Mouse (Mus musculus) hindbrain, embryonic 16.5 days (tissue): ENCODE results near the gene Kcnq5. TPM values are rescaled to one million over a fixed set of nuclear protein-coding genes. Genes with fewer than 3 reads are reported as not detected.

ENCODE experiments used
- ATAC-seq: fragments of 200-750 bp; cut with Nextera tagmentation; 2 replicates; pipeline ENCODE4 v1.8.0; 2017; ENCODE audit warnings: moderate TSS enrichment, moderate library complexity
- H3K27ac ChIP-seq: fragments of 300-500 bp; sonication (generic); 2 replicates; pipeline ENCODE4 v1.5.1; 2014; ENCODE audit warnings: low read depth, mild to moderate bottlenecking, control low read depth, low read length, moderate library complexity
- H3K27me3 ChIP-seq: fragments of 300-500 bp; sonication (generic); replicated peaks from 2 replicates; pipeline ENCODE4 v1.6.1; 2014; ENCODE audit warnings: low read length; ENCODE audit not compliant: control insufficient read depth, insufficient read depth
- H3K36me3 ChIP-seq: fragments of 300-500 bp; sonication (generic); 2 replicates; pipeline ENCODE4 v1.6.1; 2014; ENCODE audit warnings: mild to moderate bottlenecking, low read length, moderate library complexity, mixed read lengths; ENCODE audit not compliant: control insufficient read depth, insufficient read depth
- H3K4me1 ChIP-seq: fragments of 300-500 bp; sonication (generic); 2 replicates; pipeline ENCODE4 v1.6.1; 2014; ENCODE audit warnings: low read depth, low read length; ENCODE audit not compliant: control insufficient read depth, insufficient read depth
- H3K4me2 ChIP-seq: fragments of 300-500 bp; sonication (generic); 2 replicates; pipeline ENCODE4 v1.6.1; 2014; ENCODE audit warnings: mild to moderate bottlenecking, low read length, control low read depth, moderate library complexity
- H3K4me3 ChIP-seq: fragments of 300-500 bp; sonication (generic); 2 replicates; pipeline ENCODE4 v1.5.1; 2014; ENCODE audit warnings: mild to moderate bottlenecking, low read length, control low read depth, moderate library complexity
- H3K9ac ChIP-seq: fragments of 300-500 bp; sonication (generic); 2 replicates; pipeline ENCODE4 v1.6.1; 2014; ENCODE audit warnings: low read depth, mild to moderate bottlenecking, control low read depth, low read length, moderate library complexity
- H3K9me3 ChIP-seq: fragments of 300-500 bp; sonication (generic); 2 replicates; pipeline ENCODE4 v1.6.1; 2014; ENCODE audit warnings: mild to moderate bottlenecking, low read length, moderate library complexity; ENCODE audit not compliant: control insufficient read depth
- WGBS: fragments of 180-500 bp; shearing (Covaris S2); extraction: QIAGEN DNeasy Blood & Tissue Kit; methylation state at CpG from one replicate; pipeline ENCODE4 v1.1.7; 2014; 5-methylcytosine and 5-hydroxymethylcytosine counted together
- polyA plus RNA-seq: library from polyadenylated mRNA; unstranded; fragments of >200 nt; fragmentation: Nextera tagmentation; extraction: Ambion mirVana; gene quantifications from 2 replicates; pipeline ENCODE4 v1.2.1, GENCODE M21; 2015

Gene Kcnq5
- polyA plus RNA-seq, 1 experiment from 2014 or later: 2.6 TPM

GRCm38 (mm10) chr1:21554630-21555029, 407.1 kb downstream of the Kcnq5 start:
- no peaks in the 10 kb centered on the region for H3K4me1 ChIP-seq

DNA sequence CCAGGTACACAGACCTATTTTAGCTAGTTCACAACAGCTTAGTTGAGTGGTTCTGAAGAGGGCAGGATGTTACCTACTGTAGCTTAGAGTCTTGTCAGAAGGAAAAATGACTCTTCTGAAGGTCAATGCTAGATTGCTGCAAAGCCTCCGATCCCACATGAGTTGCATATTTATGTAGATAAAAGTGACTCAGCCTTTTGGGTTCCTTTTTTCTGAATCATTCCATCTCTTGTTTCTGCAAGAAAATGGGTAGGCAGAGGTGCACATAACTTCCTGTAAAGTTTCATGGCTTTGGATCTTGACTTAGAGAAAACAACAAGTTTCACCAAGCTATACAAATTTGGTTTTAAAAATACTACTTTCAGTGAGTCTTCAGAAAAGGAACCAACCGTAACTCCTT, 409.0 kb downstream of the Kcnq5 start:
- Histone ChIP-seq H3K36me3 (no peaks in the 10 kb centered on the region), H3K27ac (no peak overlapping the region), H3K27me3 (no peaks in the 10 kb centered on the region), H3K4me2 (no peak overlapping the region), H3K4me3 (no peak overlapping the region), H3K9me3 (no peaks in the 10 kb centered on the region), H3K4me1 (no peaks in the 10 kb centered on the region), H3K9ac (no peak overlapping the region)
- no peak for ATAC-seq
- 96% methylated on average over 2 of the region's 2 CpGs for WGBS

More at GRCm38 (mm10) chr1:21554630-21555029, 407.1 kb downstream of the Kcnq5 start:
- no peak overlapping the region for H3K27ac ChIP-seq
- H3K27me3 ChIP-seq: no peaks in the 10 kb centered on the region
- H3K4me2 ChIP-seq: no peak overlapping the region
- ATAC-seq: no peak
- H3K36me3 ChIP-seq: no peaks in the 10 kb centered on the region
- H3K4me3 ChIP-seq: no peak overlapping the region
- WGBS: 71% methylated on average over 6 of the region's 6 CpGs
- H3K9me3 ChIP-seq: no peaks in the 10 kb centered on the region
- H3K9ac ChIP-seq: no peak overlapping the region

DNA sequence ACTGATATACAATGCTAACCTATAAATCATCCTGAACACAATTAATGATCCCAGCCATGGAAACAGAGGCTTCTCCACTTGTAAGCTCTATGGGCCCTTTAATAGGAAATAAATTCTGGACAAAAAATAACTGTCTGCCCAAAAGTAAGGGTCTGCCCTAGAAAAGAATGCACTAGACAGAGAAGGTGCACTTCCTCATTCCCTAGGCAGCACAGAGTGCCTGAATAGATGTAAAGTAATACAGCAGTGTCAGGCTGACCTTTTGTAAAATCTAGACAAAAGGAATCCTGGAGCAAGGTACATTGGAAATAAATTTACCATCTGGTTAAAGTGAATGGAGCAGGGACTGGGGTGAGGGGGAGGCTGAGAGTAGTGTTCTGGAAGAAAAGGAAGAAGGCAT, 417.8 kb downstream of the Kcnq5 start:
- Histone ChIP-seq H3K9ac (no peak overlapping the region), H3K4me1 (no peaks in the 10 kb centered on the region), H3K36me3 (no peaks in the 10 kb centered on the region), H3K4me3 (no peak overlapping the region), H3K4me2 (no peak overlapping the region), H3K9me3 (no peaks in the 10 kb centered on the region), H3K27me3 (no peaks in the 10 kb centered on the region), H3K27ac (no peak overlapping the region)
- ATAC-seq: no peak

DNA sequence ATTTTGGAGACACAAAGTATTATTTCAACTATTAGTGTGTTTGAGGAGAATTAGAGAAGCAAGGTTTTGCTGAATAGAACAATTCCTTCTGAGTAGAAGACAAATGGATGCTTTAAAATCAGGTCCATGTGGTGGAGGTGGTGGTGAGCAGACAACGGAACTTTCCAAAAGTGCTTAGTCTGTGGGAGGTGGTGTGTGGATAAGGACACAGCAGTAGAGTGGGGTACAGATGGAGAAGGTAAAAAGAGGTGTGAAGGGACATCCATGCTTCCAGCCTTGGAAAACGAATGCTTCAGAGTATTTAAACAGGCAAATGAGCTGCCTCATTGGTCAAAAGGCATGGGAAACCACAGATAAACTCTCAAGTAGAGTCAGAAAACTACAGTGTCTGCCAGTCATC, 422.3 kb downstream of the Kcnq5 start:
- 88% methylated on average over 2 of the region's 2 CpGs for WGBS

GRCm38 (mm10) chr1:21530823-21531222, 430.9 kb downstream of the Kcnq5 start:
- H3K27ac ChIP-seq: no peak overlapping the region
- no peaks in the 10 kb centered on the region for H3K9me3 ChIP-seq
- 81% methylated on average over 1 of the region's 1 CpGs for WGBS
- H3K4me1 ChIP-seq: no peaks in the 10 kb centered on the region
- no peak overlapping the region for H3K4me2 ChIP-seq
- no peaks in the 10 kb centered on the region for H3K36me3 ChIP-seq
- H3K4me3 ChIP-seq: no peak overlapping the region
- ATAC-seq: no peak
- H3K9ac ChIP-seq: no peak overlapping the region
- no peaks in the 10 kb centered on the region for H3K27me3 ChIP-seq

More for the DNA sequence above, 422.3 kb downstream of the Kcnq5 start:
- Histone ChIP-seq H3K9ac (no peak overlapping the region), H3K9me3 (no peaks in the 10 kb centered on the region), H3K27me3 (no peaks in the 10 kb centered on the region), H3K36me3 (no peaks in the 10 kb centered on the region), H3K4me1 (no peaks in the 10 kb centered on the region), H3K4me3 (no peak overlapping the region), H3K4me2 (no peak overlapping the region), H3K27ac (no peak overlapping the region)
- no peak for ATAC-seq

- Histone ChIP-seq H3K4me1 (no peaks in the 10 kb centered on the region), H3K9ac (no peak overlapping the region), H3K4me3 (no peak overlapping the region), H3K9me3 (no peaks in the 10 kb centered on the region), H3K36me3 (no peaks in the 10 kb centered on the region), H3K27me3 (no peaks in the 10 kb centered on the region), H3K4me2 (no peak overlapping the region), H3K27ac (no peak overlapping the region)
- no peak for ATAC-seq
- 83% methylated on average over 10 of the region's 10 CpGs for WGBS
Measured at GRCm38 (mm10) chr1:21521995-21522394, 439.7 kb downstream of the Kcnq5 start.

DNA sequence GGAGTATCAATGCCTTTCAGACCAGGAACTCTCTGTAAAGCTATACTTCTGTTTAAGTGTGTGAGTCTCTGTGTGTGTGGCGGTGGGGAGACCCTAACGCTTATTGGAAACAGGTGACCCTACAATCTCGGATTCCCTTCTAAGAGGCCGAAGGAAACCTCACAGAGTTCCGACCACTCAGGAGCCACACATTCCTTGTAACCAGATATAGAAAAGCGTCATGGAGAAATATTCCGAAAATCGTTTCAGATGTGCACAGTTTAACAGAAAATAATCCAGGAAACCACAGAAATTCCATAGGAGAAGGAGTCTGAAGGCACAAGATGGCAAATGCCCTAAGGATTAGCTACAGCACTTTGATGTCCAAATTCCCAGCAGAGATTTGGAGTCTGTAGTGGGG, 440.3 kb downstream of the Kcnq5 start:
- H3K27me3 ChIP-seq: no peaks in the 10 kb centered on the region
- WGBS: 91% methylated on average over 8 of the region's 8 CpGs
- H3K27ac ChIP-seq: no peak overlapping the region
- no peaks in the 10 kb centered on the region for H3K9me3 ChIP-seq
- H3K9ac ChIP-seq: no peak overlapping the region
- H3K4me1 ChIP-seq: no peaks in the 10 kb centered on the region
- no peak overlapping the region for H3K4me2 ChIP-seq
- H3K36me3 ChIP-seq: no peaks in the 10 kb centered on the region
- H3K4me3 ChIP-seq: no peak overlapping the region
- no peak for ATAC-seq

DNA sequence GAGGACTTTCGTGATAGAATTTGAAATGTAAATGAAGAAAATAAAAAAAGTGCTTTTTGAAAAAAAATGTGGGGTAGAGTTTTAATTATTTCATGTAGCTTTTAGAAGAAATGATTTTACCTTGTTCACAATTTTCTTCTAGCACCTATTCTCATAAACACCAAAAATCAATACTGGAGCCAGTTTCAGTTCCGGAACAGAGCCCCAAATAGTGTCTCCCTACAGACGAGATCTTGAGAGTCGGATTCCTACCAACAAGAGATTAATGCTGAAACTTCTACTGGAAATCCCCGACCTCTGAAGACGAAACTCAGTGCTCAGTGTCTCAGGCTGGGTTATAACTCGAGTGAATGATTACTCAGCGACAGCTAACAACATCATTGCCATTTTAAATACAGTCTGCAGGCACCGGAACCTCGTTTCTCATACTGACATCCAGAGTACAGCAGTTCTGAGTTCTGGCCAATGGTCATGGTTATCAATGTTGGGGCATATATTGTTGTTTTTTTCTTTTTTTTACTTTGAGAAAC, 441.6 kb downstream of the Kcnq5 start:
- Histone ChIP-seq H3K9me3 (no peaks in the 10 kb centered on the region), H3K4me2 (no peak overlapping the region), H3K27ac (no peak overlapping the region), H3K36me3 (no peaks in the 10 kb centered on the region), H3K4me1 (no peaks in the 10 kb centered on the region), H3K9ac (no peak overlapping the region), H3K4me3 (no peak overlapping the region), H3K27me3 (no peaks in the 10 kb centered on the region)
- no peak for ATAC-seq
- 88% methylated on average over 10 of the region's 10 CpGs for WGBS

- no peak overlapping the region for H3K4me3 ChIP-seq
- WGBS: 89% methylated on average over 7 of the region's 7 CpGs
- ATAC-seq: no peak
- no peaks in the 10 kb centered on the region for H3K4me1 ChIP-seq
- no peak overlapping the region for H3K9ac ChIP-seq
- no peak overlapping the region for H3K4me2 ChIP-seq
- no peaks in the 10 kb centered on the region for H3K36me3 ChIP-seq
- H3K27me3 ChIP-seq: no peaks in the 10 kb centered on the region
- no peaks in the 10 kb centered on the region for H3K9me3 ChIP-seq
- no peak overlapping the region for H3K27ac ChIP-seq
Measured at GRCm38 (mm10) chr1:21506665-21507064, 455.1 kb downstream of the Kcnq5 start.
